Mouse (Mus musculus): Measurements from ENCODE around the gene Rdh16. TPM values are rescaled to one million over a fixed set of nuclear protein-coding genes. Genes with fewer than 3 reads are reported as not detected.
"Not testable (repeated sequence)": the region's sequence is repeated elsewhere in the genome, so short reads cannot be mapped to it uniquely, and the experiment has no call there.

Rdh16 gene
- polyA plus RNA-seq, 1 experiment from 2014 or later: not detected

GRCm38 (mm10) chr10:127799295-127799694 lies 1.7 kb upstream of the Rdh16 start:
- Histone ChIP-seq H3K4me1 (ENCODE audit: insufficient read depth, low read depth, low read length) (no peaks in the 10 kb centered on the region), H3K9me3 (ENCODE audit: low read length) (no peaks in the 10 kb centered on the region), H3K9ac (replicated peaks; ENCODE audit: low read depth) (no peak overlapping the region), H3K27me3 (replicated peaks; ENCODE audit: insufficient read depth, low read length) (no peaks in the 10 kb centered on the region), H3K36me3 (ENCODE audit: insufficient read depth, low read length) (no peaks in the 10 kb centered on the region), H3K4me2 (replicated peaks; ENCODE audit: low read depth, low read length) (no peak overlapping the region), H3K27ac (ENCODE audit: low read length) (no peak overlapping the region), H3K4me3 (ENCODE audit: low read depth, low read length) (no peak overlapping the region)
- WGBS: 79% methylated on average over 1 of the region's 1 CpGs
- no peak for TF ChIP-seq EP300 (IDR thresholded peaks at IDR 0.05)
- ATAC-seq (no peak), DNase-seq (ENCODE audit: low spot score) (no peak)

DNA sequence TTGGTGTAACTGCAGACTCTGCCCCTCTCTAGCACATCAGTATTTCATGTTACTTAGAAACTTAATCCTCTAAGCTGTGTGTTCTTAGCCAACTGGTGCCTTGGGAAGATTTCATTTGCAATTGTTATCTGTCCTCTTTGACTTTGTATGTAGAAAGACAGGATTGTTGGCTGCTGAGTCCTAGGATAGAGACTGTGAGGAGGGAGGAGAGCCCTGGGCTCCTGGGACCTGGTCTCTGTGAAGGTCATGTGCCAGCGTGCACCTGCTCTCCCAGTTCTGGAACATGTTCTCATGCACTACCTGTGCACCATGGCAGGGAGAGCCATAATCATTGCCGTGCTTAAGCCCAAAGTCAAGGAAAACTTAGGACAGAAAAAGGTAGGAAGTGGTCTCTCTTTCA lies 660 bp downstream of the Rdh16 start:
- no peaks in the 10 kb centered on the region for H3K36me3 ChIP-seq (ENCODE audit: insufficient read depth, low read length)
- no peak for TF ChIP-seq EP300 (IDR thresholded peaks at IDR 0.05)
- TF ChIP-seq CTCF (IDR thresholded peaks at IDR 0.05): no peak
- H3K4me3 ChIP-seq (ENCODE audit: low read depth, low read length): no peak overlapping the region
- H3K4me2 ChIP-seq (replicated peaks; ENCODE audit: low read depth, low read length): no peak overlapping the region
- H3K27me3 ChIP-seq (replicated peaks; ENCODE audit: insufficient read depth, low read length): no peaks in the 10 kb centered on the region
- DNase-seq (ENCODE audit: low spot score): no peak
- no peak overlapping the region for H3K27ac ChIP-seq (ENCODE audit: low read length)
- H3K9me3 ChIP-seq (ENCODE audit: low read length): no peaks in the 10 kb centered on the region
- no peak overlapping the region for H3K9ac ChIP-seq (replicated peaks; ENCODE audit: low read depth)
- no peak for ATAC-seq
- 80% methylated on average over 2 of the region's 2 CpGs for WGBS
- H3K4me1 ChIP-seq (ENCODE audit: insufficient read depth, low read depth, low read length): no peaks in the 10 kb centered on the region

DNA sequence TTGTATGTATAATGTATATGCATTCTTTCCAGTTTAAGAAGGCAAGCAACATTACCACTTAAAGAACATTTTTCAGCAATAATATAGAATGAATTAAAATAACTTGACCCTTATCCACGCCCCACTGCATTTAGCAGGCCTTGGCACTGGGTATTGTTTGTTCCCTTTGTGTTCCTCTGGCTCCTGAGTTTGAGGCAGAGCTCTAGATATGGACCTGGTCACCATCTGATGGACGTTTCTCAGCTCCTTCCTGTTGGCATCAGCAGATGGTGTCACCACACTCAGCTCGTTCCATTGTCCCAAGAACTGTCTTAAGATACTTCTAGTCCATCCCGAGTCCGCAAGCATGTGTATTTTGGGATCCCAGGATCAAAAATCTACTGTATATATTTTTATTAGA lies 1.3 kb downstream of the Rdh16 start:
- TF ChIP-seq EP300 (IDR thresholded peaks at IDR 0.05): no peak
- TF ChIP-seq CTCF (IDR thresholded peaks at IDR 0.05): no peak
- H3K27ac ChIP-seq (ENCODE audit: low read length): no peak overlapping the region
- no peak overlapping the region for H3K4me3 ChIP-seq (ENCODE audit: low read depth, low read length)
- WGBS: 73% methylated on average over 5 of the region's 5 CpGs
- DNase-seq (ENCODE audit: low spot score) (no peak), ATAC-seq (no peak)
- no peak overlapping the region for H3K4me2 ChIP-seq (replicated peaks; ENCODE audit: low read depth, low read length)
- H3K27me3 ChIP-seq (replicated peaks; ENCODE audit: insufficient read depth, low read length): no peaks in the 10 kb centered on the region
- H3K4me1 ChIP-seq (ENCODE audit: insufficient read depth, low read depth, low read length): no peaks in the 10 kb centered on the region
- no peaks in the 10 kb centered on the region for H3K9me3 ChIP-seq (ENCODE audit: low read length)
- no peak overlapping the region for H3K9ac ChIP-seq (replicated peaks; ENCODE audit: low read depth)
- no peaks in the 10 kb centered on the region for H3K36me3 ChIP-seq (ENCODE audit: insufficient read depth, low read length)

DNA sequence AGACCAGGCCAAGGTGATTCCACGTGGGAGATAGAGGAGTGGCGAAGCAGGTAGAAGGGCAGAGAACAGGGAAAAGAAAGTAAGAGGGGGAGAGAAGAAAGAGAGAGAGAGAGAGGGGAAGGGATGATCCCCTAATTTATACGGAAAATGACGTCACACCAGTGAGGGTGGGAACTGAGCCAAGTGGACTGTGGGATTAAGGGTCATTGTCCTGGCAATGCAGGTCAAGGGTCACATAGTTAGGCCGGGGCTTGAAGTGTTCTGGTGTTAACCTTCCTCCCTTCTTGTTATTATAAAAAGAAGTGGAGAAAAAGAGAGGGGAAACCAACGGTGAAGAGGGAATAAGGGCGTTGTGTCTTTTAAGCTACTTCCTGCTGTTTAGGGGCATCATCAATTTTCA lies 3.5 kb downstream of the Rdh16 start:
- H3K4me2 ChIP-seq (replicated peaks; ENCODE audit: low read depth, low read length): no peak overlapping the region
- ATAC-seq (no peak), DNase-seq (ENCODE audit: low spot score) (no peak)
- H3K27ac ChIP-seq (ENCODE audit: low read length): no peak overlapping the region
- no peaks in the 10 kb centered on the region for H3K36me3 ChIP-seq (ENCODE audit: insufficient read depth, low read length)
- WGBS: 59% methylated on average over 7 of the region's 7 CpGs
- TF ChIP-seq CTCF (IDR thresholded peaks at IDR 0.05) (no peak), EP300 (IDR thresholded peaks at IDR 0.05) (no peak)
- no peak overlapping the region for H3K4me3 ChIP-seq (ENCODE audit: low read depth, low read length)
- H3K9ac ChIP-seq (replicated peaks; ENCODE audit: low read depth): no peak overlapping the region
- no peaks in the 10 kb centered on the region for H3K4me1 ChIP-seq (ENCODE audit: insufficient read depth, low read depth, low read length)
- no peaks in the 10 kb centered on the region for H3K27me3 ChIP-seq (replicated peaks; ENCODE audit: insufficient read depth, low read length)
- H3K9me3 ChIP-seq (ENCODE audit: low read length): no peaks in the 10 kb centered on the region

- Histone ChIP-seq H3K4me2 (replicated peaks; ENCODE audit: low read depth, low read length) (no peak overlapping the region), H3K36me3 (ENCODE audit: insufficient read depth, low read length) (no peaks in the 10 kb centered on the region), H3K4me3 (ENCODE audit: low read depth, low read length) (no peak overlapping the region), H3K4me1 (ENCODE audit: insufficient read depth, low read depth, low read length) (no peaks in the 10 kb centered on the region), H3K9me3 (ENCODE audit: low read length) (no peaks in the 10 kb centered on the region), H3K27ac (ENCODE audit: low read length) (no peak overlapping the region), H3K9ac (replicated peaks; ENCODE audit: low read depth) (no peak overlapping the region), H3K27me3 (replicated peaks; ENCODE audit: insufficient read depth, low read length) (no peaks in the 10 kb centered on the region)
- ATAC-seq (no peak), DNase-seq (ENCODE audit: low spot score) (no peak)
- TF ChIP-seq EP300 (IDR thresholded peaks at IDR 0.05): no peak
- no peak for TF ChIP-seq CTCF (IDR thresholded peaks at IDR 0.05)
Measured at GRCm38 (mm10) chr10:127815888-127816287, 14.9 kb downstream of the Rdh16 start.

GRCm38 (mm10) chr10:127817268-127817910 lies 16.4 kb downstream of the Rdh16 start:
- not testable (repeated sequence) for H3K9me3 ChIP-seq (ENCODE audit: low read length); H3K27me3 ChIP-seq (replicated peaks; ENCODE audit: insufficient read depth, low read length); H3K4me3 ChIP-seq (ENCODE audit: low read depth, low read length); H3K27ac ChIP-seq (ENCODE audit: low read length); DNase-seq (ENCODE audit: low spot score); H3K36me3 ChIP-seq (ENCODE audit: insufficient read depth, low read length); H3K4me1 ChIP-seq (ENCODE audit: insufficient read depth, low read depth, low read length); ATAC-seq; H3K4me2 ChIP-seq (replicated peaks; ENCODE audit: low read depth, low read length); H3K9ac ChIP-seq (replicated peaks; ENCODE audit: low read depth)
- 72% methylated on average over 4 of the region's 4 CpGs for WGBS

- H3K4me2 ChIP-seq (replicated peaks; ENCODE audit: low read depth, low read length); H3K9me3 ChIP-seq (ENCODE audit: low read length); ATAC-seq; H3K4me3 ChIP-seq (ENCODE audit: low read depth, low read length); H3K27me3 ChIP-seq (replicated peaks; ENCODE audit: insufficient read depth, low read length); H3K4me1 ChIP-seq (ENCODE audit: insufficient read depth, low read depth, low read length); H3K9ac ChIP-seq (replicated peaks; ENCODE audit: low read depth); H3K36me3 ChIP-seq (ENCODE audit: insufficient read depth, low read length); DNase-seq (ENCODE audit: low spot score); H3K27ac ChIP-seq (ENCODE audit: low read length): not testable (repeated sequence)
- 73% methylated on average over 2 of the region's 2 CpGs for WGBS
Measured at GRCm38 (mm10) chr10:127821806-127822205, 20.9 kb downstream of the Rdh16 start.
